Mouse (Mus musculus) frontal cortex, postnatal 14 days (tissue): ENCODE data around the gene Wsb2.
"Not testable (repeated sequence)": the region's sequence is repeated elsewhere in the genome, so short reads cannot be mapped to it uniquely, and the experiment has no call there.

Experiments used
- DNase-seq, 2 experiments: peaks; one replicate each; pipeline ENCODE4 v3.0.0; 2022; ENCODE audit warnings: low spot score in 2 of 2

Wsb2 gene

GRCm38 (mm10) chr5:117357129-117357477 lies at the start of gene Wsb2:
Gene Wsb2 (plus strand): TSS chr5:117357304.
- peak; percentile 49 to 68 for DNase-seq

- DNase-seq, result peak in 1 of 2 experiments; percentile 31
Observed at GRCm38 (mm10) chr5:117307699-117308098, 49.4 kb upstream of the Wsb2 start.

- DNase-seq, result no peak
Observed at GRCm38 (mm10) chr5:117313420-117313819, 43.7 kb upstream of the Wsb2 start.

GRCm38 (mm10) chr5:117313909-117314308 lies 43.2 kb upstream of the Wsb2 start:
- no peak for DNase-seq

GRCm38 (mm10) chr5:117314587-117315428 lies 42.3 kb upstream of the Wsb2 start:
- no peak for DNase-seq

GRCm38 (mm10) chr5:117318741-117319629 lies 38.1 kb upstream of the Wsb2 start, which contains the start of gene Vsig10:
Gene Vsig10 (plus strand): TSS chr5:117319083.
- DNase-seq, result peak in 1 of 2 experiments; percentile 37

- no peak for DNase-seq
Observed at GRCm38 (mm10) chr5:117323751-117324150, 33.4 kb upstream of the Wsb2 start.

GRCm38 (mm10) chr5:117326408-117326807 lies 30.7 kb upstream of the Wsb2 start:
- DNase-seq, result no peak

GRCm38 (mm10) chr5:117330457-117330856 lies 26.6 kb upstream of the Wsb2 start:
- DNase-seq, result no peak

- no peak for DNase-seq
Observed at GRCm38 (mm10) chr5:117337999-117338398, 19.1 kb upstream of the Wsb2 start.

GRCm38 (mm10) chr5:117338503-117338902 lies 18.6 kb upstream of the Wsb2 start:
- DNase-seq, result no peak

GRCm38 (mm10) chr5:117340081-117340480 lies 17.0 kb upstream of the Wsb2 start:
- no peak for DNase-seq

GRCm38 (mm10) chr5:117341896-117342295 lies 15.2 kb upstream of the Wsb2 start:
- no peak for DNase-seq

GRCm38 (mm10) chr5:117344496-117344895 lies 12.6 kb upstream of the Wsb2 start:
- DNase-seq, result not testable (repeated sequence)

GRCm38 (mm10) chr5:117345432-117345976 lies 11.6 kb upstream of the Wsb2 start:
- no peak for DNase-seq

GRCm38 (mm10) chr5:117346281-117346680 lies 10.8 kb upstream of the Wsb2 start:
- no peak for DNase-seq

- DNase-seq, result no peak
Observed at GRCm38 (mm10) chr5:117347011-117347410, 10.1 kb upstream of the Wsb2 start.

- DNase-seq, result no peak
Observed at GRCm38 (mm10) chr5:117347838-117348237, 9.3 kb upstream of the Wsb2 start.

- DNase-seq, result peak; percentile 47 to 55
Observed at GRCm38 (mm10) chr5:117348279-117348678, 8.8 kb upstream of the Wsb2 start.

- DNase-seq, result no peak
Observed at GRCm38 (mm10) chr5:117354121-117354520, 3.0 kb upstream of the Wsb2 start.

GRCm38 (mm10) chr5:117355648-117356303 lies 1.3 kb upstream of the Wsb2 start:
- no peak for DNase-seq
